Mouse (Mus musculus): Measurements from ENCODE around the gene Pank4.

Pank4 gene

DNA sequence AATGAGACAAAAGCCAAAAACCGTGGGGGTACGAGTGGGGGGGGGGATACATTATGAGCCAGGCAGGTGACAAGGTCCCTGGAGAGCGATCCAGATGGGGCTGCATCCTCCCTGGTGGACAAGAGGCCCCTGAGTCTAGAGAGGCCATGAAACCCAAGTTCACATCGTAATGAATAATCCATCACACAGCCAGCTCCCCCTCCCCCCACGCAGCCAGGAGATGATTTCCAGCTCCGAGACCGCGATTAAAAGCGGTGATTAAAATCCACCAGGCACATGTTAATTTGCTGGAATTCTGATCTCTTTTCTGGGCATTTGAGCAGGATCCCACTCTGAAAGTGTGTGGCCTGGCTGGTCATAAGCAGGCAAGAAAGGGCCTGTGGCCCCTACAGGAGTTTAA is 56.9 kb downstream of the Pank4 start:
- no peak for DNase-seq (ENCODE audit: low read depth, low spot score)
- H3K36me3 ChIP-seq (ENCODE audit: control insufficient read depth, insufficient read depth, low read length, poor library complexity, severe bottlenecking): no peaks in the 10 kb centered on the region
- H3K27me3 ChIP-seq (ENCODE audit: control insufficient read depth, insufficient read depth, low read length, poor library complexity, severe bottlenecking): no peaks in the 10 kb centered on the region

DNA sequence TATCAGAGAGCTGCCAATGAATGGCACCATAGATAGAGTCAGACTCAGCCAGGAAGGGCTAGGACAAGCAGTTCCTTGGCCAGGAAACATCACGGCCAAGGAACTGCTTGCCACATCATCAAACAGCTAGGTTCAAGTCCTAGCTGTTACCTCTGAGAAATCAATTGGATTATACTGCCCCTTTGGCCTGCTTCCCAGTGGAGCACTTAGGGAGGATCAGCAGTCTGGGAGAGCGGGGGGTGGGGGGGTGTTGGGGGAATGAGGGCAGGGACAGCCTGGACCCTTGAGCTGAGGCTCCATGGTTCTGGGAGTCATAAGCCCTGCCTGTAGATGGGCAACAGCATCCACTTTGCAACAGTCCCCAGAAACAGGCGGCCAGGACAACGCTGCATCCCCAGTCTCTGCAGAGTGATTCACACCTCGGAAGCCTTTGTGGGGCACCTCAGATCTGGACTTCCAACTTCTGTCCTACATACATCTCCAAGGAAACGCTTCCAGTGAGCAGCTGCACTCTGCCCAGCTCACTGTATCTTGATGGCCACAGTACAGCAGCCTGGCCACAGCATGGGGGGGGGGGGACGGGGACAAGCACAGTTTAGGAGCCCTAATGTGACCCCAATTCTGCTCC is 58.4 kb downstream of the Pank4 start:
- Histone ChIP-seq H3K36me3 (ENCODE audit: control insufficient read depth, insufficient read depth, low read length, poor library complexity, severe bottlenecking) (no peaks in the 10 kb centered on the region), H3K27me3 (ENCODE audit: control insufficient read depth, insufficient read depth, low read length, poor library complexity, severe bottlenecking) (no peaks in the 10 kb centered on the region)
- DNase-seq (ENCODE audit: low read depth, low spot score): no peak

DNA sequence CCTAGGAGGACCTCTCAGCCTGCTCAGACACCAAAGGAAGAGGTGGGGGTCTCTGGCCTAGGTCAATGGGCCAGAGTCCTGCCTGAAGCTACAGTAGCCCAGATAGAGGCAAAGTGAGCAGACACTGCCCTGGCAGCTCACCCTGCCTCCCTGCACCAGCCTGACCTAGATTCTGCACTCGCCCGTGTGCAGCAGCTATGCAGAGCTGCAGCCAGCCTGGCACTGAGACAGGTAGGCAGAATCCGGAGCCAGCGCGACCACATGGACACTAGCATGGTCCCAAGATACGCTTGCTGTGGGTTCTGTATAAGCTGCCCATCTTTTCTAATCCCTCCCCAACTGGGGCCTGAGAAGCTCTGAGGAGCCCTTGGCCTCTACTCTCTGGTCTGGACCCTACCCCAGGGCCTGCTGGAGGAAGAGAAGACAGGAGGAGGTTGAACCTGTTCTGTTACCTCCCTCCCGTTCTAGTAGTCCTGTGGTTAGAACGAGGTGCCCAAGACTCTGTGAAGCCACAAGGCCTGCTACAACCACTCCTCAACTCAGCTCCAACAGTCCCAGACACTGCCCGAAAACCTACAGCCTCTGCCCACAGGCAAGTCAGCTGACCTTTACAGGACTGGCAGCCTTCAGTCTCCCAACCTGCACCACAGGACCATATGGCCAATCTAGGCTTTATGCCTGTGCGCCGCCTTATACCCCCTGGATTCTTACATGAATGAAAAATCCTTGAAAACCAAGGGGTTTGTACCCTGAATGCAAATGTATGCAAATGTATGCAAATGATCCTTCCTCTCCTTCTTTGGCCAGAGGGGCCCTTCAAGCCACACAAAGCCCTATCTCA is 60.5 kb downstream of the Pank4 start:
- no peaks in the 10 kb centered on the region for H3K27me3 ChIP-seq (ENCODE audit: control insufficient read depth, insufficient read depth, low read length, poor library complexity, severe bottlenecking)
- no peaks in the 10 kb centered on the region for H3K36me3 ChIP-seq (ENCODE audit: control insufficient read depth, insufficient read depth, low read length, poor library complexity, severe bottlenecking)
- DNase-seq (ENCODE audit: low read depth, low spot score): no peak
